Mouse (Mus musculus): Measurements from ENCODE around the gene Nedd8. TPM values are rescaled to one million over a fixed set of nuclear protein-coding genes. Genes with fewer than 3 reads are reported as not detected.
A peak's percentile ranks its signal among the peaks of the same experiment; 100 is the strongest.

The Nedd8 gene
- polyA plus RNA-seq, 1 experiment from 2014 or later: 529 TPM

GRCm38 (mm10) chr14:55713007-55713728 is 41.2 kb upstream of the Nedd8 start:
- H3K36me3 ChIP-seq (ENCODE audit: control insufficient read depth, insufficient read depth, low read length): peaks cover 21% of the 10 kb centered on the region
- H3K9ac ChIP-seq (replicated peaks; ENCODE audit: low read length): no peak overlapping the region
- H3K27ac ChIP-seq (replicated peaks; ENCODE audit: low read depth, low read length): no peak overlapping the region
- ATAC-seq (ENCODE audit: low FRiP score, low TSS enrichment) (peak; percentile 6; the same call in 1 of the 2 replicates), DNase-seq (no peak)
- no peaks in the 10 kb centered on the region for H3K4me1 ChIP-seq (ENCODE audit: control insufficient read depth, insufficient read depth, low read length)
- H3K9me3 ChIP-seq (ENCODE audit: control insufficient read depth, low read length): no peaks in the 10 kb centered on the region
- 19% methylated on average over 25 of the region's 25 CpGs for WGBS
- 0 out of 2 replicates have a peak, but pooled peaks cover 8% of the 10 kb centered on the region for H3K27me3 ChIP-seq (ENCODE audit: control insufficient read depth, insufficient read depth, low read length)
- no peak overlapping the region for H3K4me2 ChIP-seq (ENCODE audit: low read length)
- no peak overlapping the region for H3K4me3 ChIP-seq (replicated peaks; ENCODE audit: low read depth, low read length)

DNA sequence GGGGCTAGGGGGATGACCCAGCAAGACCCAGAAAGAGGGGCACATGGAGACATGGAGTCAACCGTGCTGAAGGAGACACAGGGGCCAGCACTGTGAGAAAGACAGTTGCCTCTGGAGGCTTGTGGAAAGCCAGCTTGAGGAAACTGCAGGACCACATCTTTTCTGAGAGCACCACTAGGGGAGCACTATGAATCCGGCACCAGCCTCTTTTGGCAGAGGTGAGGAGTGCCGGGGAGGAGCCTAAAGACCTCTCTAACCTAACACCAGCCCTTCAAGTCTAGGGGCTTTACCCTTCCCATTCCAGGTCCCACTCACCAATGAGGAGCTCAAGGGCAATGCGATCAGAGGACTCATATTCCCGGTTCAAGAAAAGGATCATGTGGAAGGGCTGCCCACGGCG is 39.9 kb upstream of the Nedd8 start:
- H3K4me2 ChIP-seq (ENCODE audit: low read length): no peak overlapping the region
- WGBS: 83% methylated on average over 7 of the region's 7 CpGs
- no peaks in the 10 kb centered on the region for H3K4me1 ChIP-seq (ENCODE audit: control insufficient read depth, insufficient read depth, low read length)
- no peak overlapping the region for H3K4me3 ChIP-seq (replicated peaks; ENCODE audit: low read depth, low read length)
- 0 out of 2 replicates have a peak, but pooled peaks cover 8% of the 10 kb centered on the region for H3K27me3 ChIP-seq (ENCODE audit: control insufficient read depth, insufficient read depth, low read length)
- no peaks in the 10 kb centered on the region for H3K9me3 ChIP-seq (ENCODE audit: control insufficient read depth, low read length)
- no peak overlapping the region for H3K9ac ChIP-seq (replicated peaks; ENCODE audit: low read length)
- H3K27ac ChIP-seq (replicated peaks; ENCODE audit: low read depth, low read length): no peak overlapping the region
- ATAC-seq (ENCODE audit: low FRiP score, low TSS enrichment) (no peak), DNase-seq (no peak)
- H3K36me3 ChIP-seq (ENCODE audit: control insufficient read depth, insufficient read depth, low read length): peaks cover 9% of the 10 kb centered on the region

DNA sequence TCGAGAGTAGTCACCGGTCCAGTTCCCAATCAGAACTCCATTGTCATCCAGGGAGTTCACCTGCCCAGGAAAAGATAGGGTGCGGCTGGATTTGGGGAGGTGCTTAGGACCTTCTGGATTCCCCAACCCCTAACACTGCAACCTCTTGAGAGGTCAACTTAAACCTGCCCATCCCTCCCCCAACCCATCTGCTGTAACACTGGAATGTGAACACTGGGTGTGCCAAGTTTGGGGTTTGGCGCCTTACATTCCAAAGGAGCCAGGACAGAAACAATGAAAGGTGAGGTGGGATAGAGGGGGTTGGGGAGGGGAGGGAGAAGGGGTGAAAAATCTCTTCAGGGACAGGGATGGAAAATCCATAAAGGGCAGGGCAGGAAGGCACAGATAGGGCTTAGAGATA is 37.6 kb upstream of the Nedd8 start:
- Histone ChIP-seq H3K27me3 (ENCODE audit: control insufficient read depth, insufficient read depth, low read length) (0 out of 2 replicates have a peak, but pooled peaks cover 8% of the 10 kb centered on the region), H3K4me3 (replicated peaks; ENCODE audit: low read depth, low read length) (no peak overlapping the region), H3K27ac (replicated peaks; ENCODE audit: low read depth, low read length) (no peak overlapping the region), H3K36me3 (ENCODE audit: control insufficient read depth, insufficient read depth, low read length) (no peaks in the 10 kb centered on the region), H3K4me2 (ENCODE audit: low read length) (no peak overlapping the region), H3K4me1 (ENCODE audit: control insufficient read depth, insufficient read depth, low read length) (no peaks in the 10 kb centered on the region), H3K9me3 (ENCODE audit: control insufficient read depth, low read length) (no peaks in the 10 kb centered on the region), H3K9ac (replicated peaks; ENCODE audit: low read length) (no peak overlapping the region)
- DNase-seq (no peak), ATAC-seq (ENCODE audit: low FRiP score, low TSS enrichment) (no peak)
- 88% methylated on average over 4 of the region's 4 CpGs for WGBS

DNA sequence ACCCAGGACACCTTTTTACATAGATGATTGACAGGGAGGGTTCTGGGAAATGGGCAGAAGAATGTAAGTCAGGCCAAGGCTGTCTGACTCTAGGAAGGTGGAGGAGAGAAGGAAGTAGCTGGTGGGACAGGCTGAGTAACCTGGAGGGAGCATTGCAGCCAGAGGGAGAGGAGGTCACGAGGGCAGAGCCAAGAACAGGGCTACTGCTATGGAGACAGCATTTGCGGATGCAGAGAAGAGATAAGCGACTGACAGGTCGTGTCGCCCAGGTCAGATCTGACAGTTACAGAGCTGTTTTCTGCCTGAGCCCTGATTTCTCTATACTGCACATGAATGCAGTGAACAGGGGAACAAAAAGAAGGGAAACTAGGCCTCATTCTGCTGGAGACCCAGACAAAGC is 35.5 kb upstream of the Nedd8 start:
- no peak overlapping the region for H3K27ac ChIP-seq (replicated peaks; ENCODE audit: low read depth, low read length)
- ATAC-seq (ENCODE audit: low FRiP score, low TSS enrichment) (no peak), DNase-seq (no peak)
- H3K27me3 ChIP-seq (ENCODE audit: control insufficient read depth, insufficient read depth, low read length): no peaks in the 10 kb centered on the region
- H3K4me2 ChIP-seq (ENCODE audit: low read length): no peak overlapping the region
- H3K36me3 ChIP-seq (ENCODE audit: control insufficient read depth, insufficient read depth, low read length): no peaks in the 10 kb centered on the region
- H3K4me1 ChIP-seq (ENCODE audit: control insufficient read depth, insufficient read depth, low read length): no peaks in the 10 kb centered on the region
- no peak overlapping the region for H3K9ac ChIP-seq (replicated peaks; ENCODE audit: low read length)
- no peak overlapping the region for H3K4me3 ChIP-seq (replicated peaks; ENCODE audit: low read depth, low read length)
- 84% methylated on average over 5 of the region's 5 CpGs for WGBS
- no peaks in the 10 kb centered on the region for H3K9me3 ChIP-seq (ENCODE audit: control insufficient read depth, low read length)

- Histone ChIP-seq H3K36me3 (ENCODE audit: control insufficient read depth, insufficient read depth, low read length) (no peaks in the 10 kb centered on the region), H3K27ac (replicated peaks; ENCODE audit: low read depth, low read length) (no peak overlapping the region), H3K4me2 (ENCODE audit: low read length) (no peak overlapping the region), H3K4me1 (ENCODE audit: control insufficient read depth, insufficient read depth, low read length) (no peaks in the 10 kb centered on the region), H3K9ac (replicated peaks; ENCODE audit: low read length) (no peak overlapping the region), H3K27me3 (ENCODE audit: control insufficient read depth, insufficient read depth, low read length) (no peaks in the 10 kb centered on the region), H3K4me3 (replicated peaks; ENCODE audit: low read depth, low read length) (no peak overlapping the region), H3K9me3 (ENCODE audit: control insufficient read depth, low read length) (no peaks in the 10 kb centered on the region)
- DNase-seq (no peak), ATAC-seq (ENCODE audit: low FRiP score, low TSS enrichment) (no peak)
- 91% methylated on average over 8 of the region's 8 CpGs for WGBS
Measured at GRCm38 (mm10) chr14:55706051-55706600, 34.2 kb upstream of the Nedd8 start.

DNA sequence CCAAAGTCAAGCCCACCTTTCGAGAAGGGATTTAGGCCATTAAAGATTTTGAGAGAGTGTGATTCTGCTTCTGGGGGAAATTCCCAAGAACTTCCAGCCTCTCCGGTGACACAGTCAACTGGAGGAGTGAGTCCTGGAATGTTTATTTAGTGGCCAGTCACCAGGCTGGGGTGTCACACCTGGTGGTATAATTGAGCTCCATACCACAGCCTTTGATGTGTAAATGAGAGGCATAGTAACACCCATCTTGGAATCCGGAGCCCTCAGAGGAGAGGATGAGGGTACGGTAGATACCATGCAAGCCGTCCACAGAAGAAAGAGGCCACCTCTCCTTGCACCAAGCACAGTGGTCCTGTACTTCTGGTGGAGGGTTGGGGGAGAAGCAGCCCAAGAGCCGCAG is 30.8 kb upstream of the Nedd8 start:
- Histone ChIP-seq H3K4me1 (ENCODE audit: control insufficient read depth, insufficient read depth, low read length) (no peaks in the 10 kb centered on the region), H3K9ac (replicated peaks; ENCODE audit: low read length) (no peak overlapping the region), H3K9me3 (ENCODE audit: control insufficient read depth, low read length) (no peaks in the 10 kb centered on the region), H3K4me2 (ENCODE audit: low read length) (no peak overlapping the region), H3K4me3 (replicated peaks; ENCODE audit: low read depth, low read length) (no peak overlapping the region), H3K36me3 (ENCODE audit: control insufficient read depth, insufficient read depth, low read length) (no peaks in the 10 kb centered on the region), H3K27me3 (ENCODE audit: control insufficient read depth, insufficient read depth, low read length) (no peaks in the 10 kb centered on the region), H3K27ac (replicated peaks; ENCODE audit: low read depth, low read length) (no peak overlapping the region)
- ATAC-seq (ENCODE audit: low FRiP score, low TSS enrichment): no peak
- 75% methylated on average over 6 of the region's 6 CpGs for WGBS
- DNase-seq: no peak

DNA sequence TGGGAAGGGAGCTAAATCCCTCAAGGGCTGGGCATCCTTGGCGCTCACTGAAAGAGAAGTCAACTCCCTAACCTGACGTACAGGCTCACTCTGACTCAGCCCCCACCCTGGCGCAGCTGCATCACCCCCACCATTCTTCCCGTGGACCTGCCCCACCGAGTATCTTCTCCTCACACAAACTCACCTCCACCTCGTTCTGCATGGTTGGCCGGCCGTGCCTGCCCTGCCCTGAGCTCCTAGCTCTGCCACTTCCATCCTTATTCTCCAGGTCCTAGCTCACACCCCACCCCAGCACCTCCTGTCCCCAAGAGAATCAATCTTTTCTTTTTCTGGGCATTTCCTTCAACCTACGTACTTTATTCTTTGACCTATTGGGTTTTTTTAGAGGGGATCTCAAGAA is 29.2 kb upstream of the Nedd8 start:
- Histone ChIP-seq H3K36me3 (ENCODE audit: control insufficient read depth, insufficient read depth, low read length) (no peaks in the 10 kb centered on the region), H3K9ac (replicated peaks; ENCODE audit: low read length) (no peak overlapping the region), H3K27ac (replicated peaks; ENCODE audit: low read depth, low read length) (no peak overlapping the region), H3K4me3 (replicated peaks; ENCODE audit: low read depth, low read length) (no peak overlapping the region), H3K4me2 (ENCODE audit: low read length) (no peak overlapping the region), H3K4me1 (ENCODE audit: control insufficient read depth, insufficient read depth, low read length) (no peaks in the 10 kb centered on the region), H3K27me3 (ENCODE audit: control insufficient read depth, insufficient read depth, low read length) (no peaks in the 10 kb centered on the region), H3K9me3 (ENCODE audit: control insufficient read depth, low read length) (no peaks in the 10 kb centered on the region)
- DNase-seq (no peak), ATAC-seq (ENCODE audit: low FRiP score, low TSS enrichment) (no peak)
- 64% methylated on average over 9 of the region's 9 CpGs for WGBS

GRCm38 (mm10) chr14:55697226-55697625 is 25.3 kb upstream of the Nedd8 start:
- no peaks in the 10 kb centered on the region for H3K9me3 ChIP-seq (ENCODE audit: control insufficient read depth, low read length)
- 87% methylated on average over 4 of the region's 4 CpGs for WGBS

GRCm38 (mm10) chr14:55689433-55689832 is 17.5 kb upstream of the Nedd8 start:
- ATAC-seq (ENCODE audit: low FRiP score, low TSS enrichment): no peak
- Histone ChIP-seq H3K4me3 (replicated peaks; ENCODE audit: low read depth, low read length) (no peak overlapping the region), H3K9ac (replicated peaks; ENCODE audit: low read length) (no peak overlapping the region), H3K4me1 (ENCODE audit: control insufficient read depth, insufficient read depth, low read length) (no peaks in the 10 kb centered on the region), H3K4me2 (ENCODE audit: low read length) (no peak overlapping the region), H3K27ac (replicated peaks; ENCODE audit: low read depth, low read length) (no peak overlapping the region), H3K9me3 (ENCODE audit: control insufficient read depth, low read length) (no peaks in the 10 kb centered on the region), H3K27me3 (ENCODE audit: control insufficient read depth, insufficient read depth, low read length) (no peaks in the 10 kb centered on the region), H3K36me3 (ENCODE audit: control insufficient read depth, insufficient read depth, low read length) (no peaks in the 10 kb centered on the region)
- 88% methylated on average over 10 of the region's 10 CpGs for WGBS
- DNase-seq: no peak

More at GRCm38 (mm10) chr14:55697226-55697625, 25.3 kb upstream of the Nedd8 start:
- H3K27me3 ChIP-seq (ENCODE audit: control insufficient read depth, insufficient read depth, low read length): no peaks in the 10 kb centered on the region
- no peak overlapping the region for H3K4me2 ChIP-seq (ENCODE audit: low read length)
- H3K4me3 ChIP-seq (replicated peaks; ENCODE audit: low read depth, low read length): no peak overlapping the region
- no peaks in the 10 kb centered on the region for H3K4me1 ChIP-seq (ENCODE audit: control insufficient read depth, insufficient read depth, low read length)
- no peak for ATAC-seq (ENCODE audit: low FRiP score, low TSS enrichment)
- H3K9ac ChIP-seq (replicated peaks; ENCODE audit: low read length): no peak overlapping the region
- no peaks in the 10 kb centered on the region for H3K36me3 ChIP-seq (ENCODE audit: control insufficient read depth, insufficient read depth, low read length)
- no peak for DNase-seq
- no peak overlapping the region for H3K27ac ChIP-seq (replicated peaks; ENCODE audit: low read depth, low read length)
